Mouse (Mus musculus): ENCODE measurements around the gene Cep57l1. TPM values are rescaled to one million over a fixed set of nuclear protein-coding genes. Genes with fewer than 3 reads are reported as not detected.

The Cep57l1 gene
- 19.9 and 20.4 TPM in 2 replicates for polyA plus RNA-seq (2014; fragmentation: Nextera tagmentation; extraction: Ambion mirVana)

- H3K27me3 ChIP-seq (ENCODE audit: control insufficient read depth, insufficient read depth, low read length), result no peaks in the 10 kb centered on the region
- peak within 1 kb of the TSS; percentile 94 to 96 for H3K27ac ChIP-seq (replicated peaks in 1 of 2; ENCODE audit: control insufficient read depth in 1 of 2, insufficient read depth in 1 of 2, low read depth in 2 of 2, low read length in 2 of 2)
- under 1% methylated on average over 67 of the region's 69 CpGs for WGBS
- H3K4me1 ChIP-seq (ENCODE audit: control insufficient read depth in 2 of 2, insufficient read depth in 2 of 2, low read length in 2 of 2), result peaks cover 3 to 26% of the 10 kb centered on the region in 2 experiments; a peak in 2 of 4 replicates
- peak within 1 kb of the TSS; percentile 72 for H3K4me2 ChIP-seq (ENCODE audit: low read length)
- H3K9ac ChIP-seq (ENCODE audit: low read length), result peak within 1 kb of the TSS; percentile 79
- peak within 1 kb of the TSS; percentile 59 to 65 for H3K4me3 ChIP-seq (ENCODE audit: control insufficient read depth in 1 of 2, insufficient read depth in 1 of 2, low read depth in 1 of 2, low read length in 2 of 2)
- H3K36me3 ChIP-seq (ENCODE audit: control insufficient read depth, insufficient read depth, low read length), result no peaks in the 10 kb centered on the region
- peak; percentile 95 for ATAC-seq (ENCODE audit: insufficient number of reproducible peaks, insufficient read depth, low FRiP score, low read depth)
- no peaks in the 10 kb centered on the region for H3K9me3 ChIP-seq (ENCODE audit: control insufficient read depth, low read length)
These were observed at the start of gene Cep57l1, which contains the start of gene Sesn1 for GRCm38 (mm10) chr10:41809771-41810563. Cep57l1 (minus strand) TSS chr10:41809871. Sesn1 (plus strand) TSS chr10:41809935.

GRCm38 (mm10) chr10:41848721-41849120 is 39.0 kb upstream of the Cep57l1 start:
- no peak for ATAC-seq (ENCODE audit: insufficient number of reproducible peaks, insufficient read depth, low FRiP score, low read depth)
- H3K27me3 ChIP-seq (ENCODE audit: control insufficient read depth, insufficient read depth, low read length), result no peaks in the 10 kb centered on the region
- peaks cover 5 to 10% of the 10 kb centered on the region in 2 experiments for H3K4me1 ChIP-seq (ENCODE audit: control insufficient read depth in 2 of 2, insufficient read depth in 2 of 2, low read length in 2 of 2)
- 19% methylated on average over 2 of the region's 2 CpGs for WGBS
- H3K27ac ChIP-seq (replicated peaks in 1 of 2; ENCODE audit: control insufficient read depth in 1 of 2, insufficient read depth in 1 of 2, low read depth in 2 of 2, low read length in 2 of 2), result 0 out of 4 replicates have a peak overlapping the region, but pooled peaks of 1 of the 2 experiments have one; percentile 25
- H3K9me3 ChIP-seq (ENCODE audit: control insufficient read depth, low read length), result no peaks in the 10 kb centered on the region
- H3K4me3 ChIP-seq (ENCODE audit: control insufficient read depth in 1 of 2, insufficient read depth in 1 of 2, low read depth in 1 of 2, low read length in 2 of 2), result no peak overlapping the region
- no peaks in the 10 kb centered on the region for H3K36me3 ChIP-seq (ENCODE audit: control insufficient read depth, insufficient read depth, low read length)
- no peak overlapping the region for H3K9ac ChIP-seq (ENCODE audit: low read length)
- no peak overlapping the region for H3K4me2 ChIP-seq (ENCODE audit: low read length)

GRCm38 (mm10) chr10:41847737-41848136 is 38.1 kb upstream of the Cep57l1 start:
- Histone ChIP-seq H3K36me3 (ENCODE audit: control insufficient read depth, insufficient read depth, low read length) (no peaks in the 10 kb centered on the region), H3K4me1 (ENCODE audit: control insufficient read depth in 2 of 2, insufficient read depth in 2 of 2, low read length in 2 of 2) (peaks cover 5 to 10% of the 10 kb centered on the region in 2 experiments), H3K27me3 (ENCODE audit: control insufficient read depth, insufficient read depth, low read length) (no peaks in the 10 kb centered on the region), H3K9ac (ENCODE audit: low read length) (no peak overlapping the region), H3K4me2 (ENCODE audit: low read length) (no peak overlapping the region), H3K9me3 (ENCODE audit: control insufficient read depth, low read length) (no peaks in the 10 kb centered on the region), H3K27ac (replicated peaks in 1 of 2; ENCODE audit: control insufficient read depth in 1 of 2, insufficient read depth in 1 of 2, low read depth in 2 of 2, low read length in 2 of 2) (no peak overlapping the region), H3K4me3 (ENCODE audit: control insufficient read depth in 1 of 2, insufficient read depth in 1 of 2, low read depth in 1 of 2, low read length in 2 of 2) (no peak overlapping the region)
- ATAC-seq (ENCODE audit: insufficient number of reproducible peaks, insufficient read depth, low FRiP score, low read depth), result no peak
- WGBS, result 85% methylated on average over 8 of the region's 8 CpGs

GRCm38 (mm10) chr10:41838911-41839310 is 29.2 kb upstream of the Cep57l1 start:
- Histone ChIP-seq H3K27ac (replicated peaks in 1 of 2; ENCODE audit: control insufficient read depth in 1 of 2, insufficient read depth in 1 of 2, low read depth in 2 of 2, low read length in 2 of 2) (no peak overlapping the region), H3K4me1 (ENCODE audit: control insufficient read depth in 2 of 2, insufficient read depth in 2 of 2, low read length in 2 of 2) (no peaks in the 10 kb centered on the region; a peak in 1 of 4 replicates), H3K27me3 (ENCODE audit: control insufficient read depth, insufficient read depth, low read length) (no peaks in the 10 kb centered on the region), H3K9ac (ENCODE audit: low read length) (no peak overlapping the region), H3K9me3 (ENCODE audit: control insufficient read depth, low read length) (peaks cover 4% of the 10 kb centered on the region; the same call in 1 of the 2 replicates), H3K4me2 (ENCODE audit: low read length) (no peak overlapping the region), H3K4me3 (ENCODE audit: control insufficient read depth in 1 of 2, insufficient read depth in 1 of 2, low read depth in 1 of 2, low read length in 2 of 2) (no peak overlapping the region), H3K36me3 (ENCODE audit: control insufficient read depth, insufficient read depth, low read length) (no peaks in the 10 kb centered on the region)
- WGBS, result 78% methylated on average over 4 of the region's 4 CpGs
- ATAC-seq (ENCODE audit: insufficient number of reproducible peaks, insufficient read depth, low FRiP score, low read depth), result no peak

GRCm38 (mm10) chr10:41834131-41834530 is 24.5 kb upstream of the Cep57l1 start:
- peaks cover 4% of the 10 kb centered on the region; the same call in 1 of the 2 replicates for H3K9me3 ChIP-seq (ENCODE audit: control insufficient read depth, low read length)

GRCm38 (mm10) chr10:41832191-41832590 is 22.5 kb upstream of the Cep57l1 start:
- 71% methylated on average over 6 of the region's 6 CpGs for WGBS
- Histone ChIP-seq H3K4me3 (ENCODE audit: control insufficient read depth in 1 of 2, insufficient read depth in 1 of 2, low read depth in 1 of 2, low read length in 2 of 2) (no peak overlapping the region), H3K9ac (ENCODE audit: low read length) (no peak overlapping the region), H3K4me2 (ENCODE audit: low read length) (no peak overlapping the region), H3K4me1 (ENCODE audit: control insufficient read depth in 2 of 2, insufficient read depth in 2 of 2, low read length in 2 of 2) (peaks cover 3 to 12% of the 10 kb centered on the region in 2 experiments; a peak in 3 of 4 replicates), H3K36me3 (ENCODE audit: control insufficient read depth, insufficient read depth, low read length) (no peaks in the 10 kb centered on the region), H3K27me3 (ENCODE audit: control insufficient read depth, insufficient read depth, low read length) (no peaks in the 10 kb centered on the region), H3K9me3 (ENCODE audit: control insufficient read depth, low read length) (peaks cover 4% of the 10 kb centered on the region; the same call in 1 of the 2 replicates), H3K27ac (replicated peaks in 1 of 2; ENCODE audit: control insufficient read depth in 1 of 2, insufficient read depth in 1 of 2, low read depth in 2 of 2, low read length in 2 of 2) (no peak overlapping the region)
- ATAC-seq (ENCODE audit: insufficient number of reproducible peaks, insufficient read depth, low FRiP score, low read depth), result no peak

More at GRCm38 (mm10) chr10:41834131-41834530, 24.5 kb upstream of the Cep57l1 start:
- ATAC-seq (ENCODE audit: insufficient number of reproducible peaks, insufficient read depth, low FRiP score, low read depth), result no peak
- WGBS, result 91% methylated on average over 2 of the region's 2 CpGs
- H3K36me3 ChIP-seq (ENCODE audit: control insufficient read depth, insufficient read depth, low read length), result no peaks in the 10 kb centered on the region
- no peak overlapping the region for H3K4me3 ChIP-seq (ENCODE audit: control insufficient read depth in 1 of 2, insufficient read depth in 1 of 2, low read depth in 1 of 2, low read length in 2 of 2)
- no peak overlapping the region for H3K9ac ChIP-seq (ENCODE audit: low read length)
- H3K27me3 ChIP-seq (ENCODE audit: control insufficient read depth, insufficient read depth, low read length), result no peaks in the 10 kb centered on the region
- H3K4me2 ChIP-seq (ENCODE audit: low read length), result no peak overlapping the region
- H3K4me1 ChIP-seq (ENCODE audit: control insufficient read depth in 2 of 2, insufficient read depth in 2 of 2, low read length in 2 of 2), result no peaks in the 10 kb centered on the region; a peak in 1 of 4 replicates
- no peak overlapping the region for H3K27ac ChIP-seq (replicated peaks in 1 of 2; ENCODE audit: control insufficient read depth in 1 of 2, insufficient read depth in 1 of 2, low read depth in 2 of 2, low read length in 2 of 2)

- H3K36me3 ChIP-seq (ENCODE audit: control insufficient read depth, insufficient read depth, low read length), result no peaks in the 10 kb centered on the region
- peaks cover 3 to 12% of the 10 kb centered on the region in 2 experiments; a peak in 3 of 4 replicates for H3K4me1 ChIP-seq (ENCODE audit: control insufficient read depth in 2 of 2, insufficient read depth in 2 of 2, low read length in 2 of 2)
- ATAC-seq (ENCODE audit: insufficient number of reproducible peaks, insufficient read depth, low FRiP score, low read depth), result no peak
- no peak overlapping the region for H3K9ac ChIP-seq (ENCODE audit: low read length)
- no peaks in the 10 kb centered on the region for H3K9me3 ChIP-seq (ENCODE audit: control insufficient read depth, low read length)
- H3K4me3 ChIP-seq (ENCODE audit: control insufficient read depth in 1 of 2, insufficient read depth in 1 of 2, low read depth in 1 of 2, low read length in 2 of 2), result no peak overlapping the region
- H3K27ac ChIP-seq (replicated peaks in 1 of 2; ENCODE audit: control insufficient read depth in 1 of 2, insufficient read depth in 1 of 2, low read depth in 2 of 2, low read length in 2 of 2), result peak overlapping the region in 1 of 2 experiments; percentile 10; a peak in 2 of 4 replicates
- 47% methylated on average over 9 of the region's 9 CpGs for WGBS
- no peak overlapping the region for H3K4me2 ChIP-seq (ENCODE audit: low read length)
- no peaks in the 10 kb centered on the region for H3K27me3 ChIP-seq (ENCODE audit: control insufficient read depth, insufficient read depth, low read length)
These were observed 21.3 kb upstream of the Cep57l1 start for GRCm38 (mm10) chr10:41830851-41831522.

Measured in heart, embryonic 14.5 days (tissue).